Mouse (Mus musculus) neural tube, embryonic 13.5 days (tissue): ENCODE results near the gene Isca2. TPM values are rescaled to one million over a fixed set of nuclear protein-coding genes. Genes with fewer than 3 reads are reported as not detected.

Experiments used
- polyA plus RNA-seq: library from polyadenylated mRNA; unstranded; fragments of >200 nt; fragmentation: Nextera tagmentation; extraction: Ambion mirVana; gene quantifications from 2 replicates; pipeline ENCODE4 v1.2.1, GENCODE M21; 2015

The Isca2 gene
- polyA plus RNA-seq, 1 experiment from 2014 or later = 154 TPM

Other genes with a start within 250 kb of the Isca2 start
- gene Vsx2, start 203.5 kb upstream of the Isca2 start, polyA plus RNA-seq = 7.5 and 7.7 TPM in 2 replicates
- 12.8 TPM in 2 replicates for gene Abcd4, start 155.8 kb upstream of the Isca2 start, polyA plus RNA-seq
- not detected in 2 replicates for gene Vrtn, start 132.2 kb upstream of the Isca2 start, polyA plus RNA-seq
- gene Syndig1l, start 74.4 kb upstream of the Isca2 start, polyA plus RNA-seq = 3.6 and 3.8 TPM in 2 replicates
- gene Npc2, start 99 bp upstream of the Isca2 start, polyA plus RNA-seq = 74.9 and 77.8 TPM in 2 replicates
- 0.08 and 0.21 TPM in 2 replicates for gene Ltbp2, start 103.3 kb downstream of the Isca2 start, polyA plus RNA-seq
- gene Fcf1, start 197.6 kb downstream of the Isca2 start, polyA plus RNA-seq = 118 and 129 TPM in 2 replicates
- gene Arel1, start 197.6 kb downstream of the Isca2 start, polyA plus RNA-seq = 26.2 and 28.5 TPM in 2 replicates
- 36.8 and 40.2 TPM in 2 replicates for gene Ylpm1, start 223.1 kb downstream of the Isca2 start, polyA plus RNA-seq